Mouse (Mus musculus) lung, adult 2 months (tissue): ENCODE results near the gene Carm1. TPM values are rescaled to one million over a fixed set of nuclear protein-coding genes. Genes with fewer than 3 reads are reported as not detected.
"Not testable (repeated sequence)": the region's sequence is repeated elsewhere in the genome, so short reads cannot be mapped to it uniquely, and the experiment has no call there.

ENCODE experiments used
- DNase-seq: peaks from one replicate; pipeline ENCODE4 v3.0.0; 2022
- H3K4me1 ChIP-seq: fragments of 200-500 bp; 2 replicates; pipeline ENCODE4 v1.6.1; 2011; ENCODE audit warnings: low read length; ENCODE audit not compliant: control insufficient read depth, insufficient read depth
- H3K4me3 ChIP-seq: fragments of 200-500 bp; replicated peaks from 2 replicates; pipeline ENCODE3; 2011; ENCODE audit warnings: low read depth, mild to moderate bottlenecking, control low read depth, low read length; ENCODE audit errors: extremely low read depth
- CTCF ChIP-seq: fragments of 200-500 bp; IDR thresholded peaks from 2 replicates; pipeline ENCODE4 v1.5.1; 2011; ENCODE audit warnings: mild to moderate bottlenecking, low read length, control low read depth; ENCODE audit not compliant: insufficient read depth
- POLR2A ChIP-seq: fragments of 200-500 bp; IDR thresholded peaks from 2 replicates; pipeline ENCODE4 v1.6.1; 2011; ENCODE audit warnings: low read depth, mild to moderate bottlenecking, control low read depth, low read length, borderline replicate concordance; ENCODE audit errors: extremely low read depth
- WGBS: fragments of 180-500 bp; shearing (Covaris S2); methylation state at CpG from one replicate; pipeline ENCODE4 v1.1.7; 2018; 5-methylcytosine and 5-hydroxymethylcytosine counted together
- polyA plus RNA-seq: library from polyadenylated mRNA; depleted of rRNA; stranded (reverse); fragments of >200 nt; gene quantifications from 2 replicates; pipeline ENCODE4 v1.2.3, GENCODE M21; 2012

Carm1 gene
- polyA plus RNA-seq, 1 experiment: 85.3 TPM

DNA sequence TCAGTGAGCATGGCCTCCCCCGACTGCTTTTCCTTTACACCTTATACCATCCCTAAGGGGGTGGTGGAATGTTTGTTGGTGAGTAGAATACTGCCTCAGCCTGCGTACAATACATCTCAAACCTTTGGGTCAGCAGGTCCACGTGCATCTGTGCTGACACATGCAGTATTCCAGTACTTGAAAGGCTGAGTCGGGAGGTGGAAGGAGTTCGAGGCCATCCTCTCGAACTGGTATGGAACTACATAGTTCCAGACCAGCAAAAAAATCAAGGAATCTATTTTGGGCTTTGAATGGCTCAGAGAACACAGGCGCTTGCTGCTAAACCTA is 36.0 kb upstream of the Carm1 start:
- Histone ChIP-seq H3K4me3 (peak overlapping the region; percentile 47), H3K4me1 (peaks cover 8% of the 10 kb centered on the region; the same call in 1 of the 2 replicates)
- no peak for TF ChIP-seq CTCF
- TF ChIP-seq POLR2A: no peak
- DNase-seq: no peak
- WGBS: 2% methylated on average over 7 of the region's 7 CpGs

GRCm38 (mm10) chr9:21511052-21511451 is 35.6 kb upstream of the Carm1 start:
- no peak for TF ChIP-seq POLR2A
- TF ChIP-seq CTCF: no peak
- peaks cover 8% of the 10 kb centered on the region; the same call in 1 of the 2 replicates for H3K4me1 ChIP-seq
- DNase-seq: no peak
- WGBS: 83% methylated on average over 9 of the region's 9 CpGs
- no peak overlapping the region for H3K4me3 ChIP-seq

DNA sequence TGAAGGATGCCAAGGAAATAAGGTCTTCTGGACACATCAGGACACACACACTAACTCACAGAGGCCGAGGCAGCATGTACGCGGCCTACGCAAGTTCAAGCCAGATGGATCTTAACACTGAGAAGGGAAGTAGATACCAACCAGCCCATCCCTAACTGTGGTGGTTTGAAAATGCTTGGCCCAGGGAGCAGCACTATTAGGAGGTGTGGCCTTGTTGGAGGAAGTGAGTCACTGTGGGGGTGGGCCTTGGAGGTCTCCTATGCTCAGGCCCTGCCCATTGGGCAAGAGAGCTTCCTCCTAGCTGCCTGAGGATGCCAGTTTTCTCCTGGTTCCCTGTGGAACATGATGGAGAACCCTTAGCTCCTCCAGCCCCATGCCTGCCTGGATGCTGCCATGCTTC is 33.2 kb upstream of the Carm1 start:
- Histone ChIP-seq H3K4me1 (peaks cover 8% of the 10 kb centered on the region; the same call in 1 of the 2 replicates), H3K4me3 (no peak overlapping the region)
- no peak for DNase-seq
- no peak for TF ChIP-seq CTCF
- no peak for TF ChIP-seq POLR2A
- 97% methylated on average over 4 of the region's 4 CpGs for WGBS

- DNase-seq: no peak
- Histone ChIP-seq H3K4me1 (no peaks in the 10 kb centered on the region), H3K4me3 (no peak overlapping the region)
- 54% methylated on average over 6 of the region's 6 CpGs for WGBS
- TF ChIP-seq CTCF: no peak
- TF ChIP-seq POLR2A: no peak
Measured at GRCm38 (mm10) chr9:21517947-21518495, 28.7 kb upstream of the Carm1 start.

- H3K4me3 ChIP-seq, DNase-seq, H3K4me1 ChIP-seq: not testable (repeated sequence)
- 67% methylated on average over 6 of the region's 6 CpGs for WGBS
Measured at GRCm38 (mm10) chr9:21518690-21519089, 28.0 kb upstream of the Carm1 start.

DNA sequence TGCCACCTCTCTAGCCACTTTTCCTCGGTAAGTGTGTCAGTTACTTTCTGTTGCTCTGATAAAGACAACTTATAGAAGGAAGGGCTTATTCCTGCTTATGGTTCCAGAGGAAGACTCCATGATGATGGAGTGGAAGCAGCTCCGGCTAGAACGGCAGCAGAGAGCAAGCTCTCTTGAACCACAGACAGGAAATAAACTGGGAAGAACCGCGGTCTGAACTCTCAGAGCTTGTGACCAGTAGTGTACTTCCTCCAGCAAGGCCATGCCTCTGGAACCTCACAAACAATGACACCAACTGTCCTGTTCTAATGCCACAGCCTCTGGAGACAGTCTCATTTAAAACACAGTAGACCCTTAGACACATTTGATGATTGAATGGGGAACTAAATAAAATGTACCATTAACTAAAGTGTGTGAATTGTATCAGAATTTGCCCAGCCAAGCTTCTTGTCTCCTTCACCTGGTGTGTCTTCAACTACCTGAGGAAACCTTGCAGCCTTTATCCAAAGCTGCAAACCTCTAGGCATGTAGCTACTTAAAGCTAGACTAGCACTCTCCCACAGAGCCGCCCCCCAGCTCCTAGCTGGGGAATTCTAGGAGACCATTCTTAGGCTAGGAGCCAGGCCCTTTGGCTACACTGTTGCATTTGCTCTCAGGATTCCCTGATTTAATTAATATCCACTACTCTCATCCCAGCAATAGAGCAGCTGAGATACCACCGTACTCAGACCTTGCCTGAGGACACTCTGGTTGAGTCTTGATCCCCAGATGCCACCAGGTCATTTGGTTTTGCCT is 21.4 kb upstream of the Carm1 start:
- TF ChIP-seq POLR2A (no peak), CTCF (no peak)
- Histone ChIP-seq H3K4me1 (no peaks in the 10 kb centered on the region), H3K4me3 (no peak overlapping the region)
- DNase-seq: no peak
- 46% methylated on average over 7 of the region's 7 CpGs for WGBS

DNA sequence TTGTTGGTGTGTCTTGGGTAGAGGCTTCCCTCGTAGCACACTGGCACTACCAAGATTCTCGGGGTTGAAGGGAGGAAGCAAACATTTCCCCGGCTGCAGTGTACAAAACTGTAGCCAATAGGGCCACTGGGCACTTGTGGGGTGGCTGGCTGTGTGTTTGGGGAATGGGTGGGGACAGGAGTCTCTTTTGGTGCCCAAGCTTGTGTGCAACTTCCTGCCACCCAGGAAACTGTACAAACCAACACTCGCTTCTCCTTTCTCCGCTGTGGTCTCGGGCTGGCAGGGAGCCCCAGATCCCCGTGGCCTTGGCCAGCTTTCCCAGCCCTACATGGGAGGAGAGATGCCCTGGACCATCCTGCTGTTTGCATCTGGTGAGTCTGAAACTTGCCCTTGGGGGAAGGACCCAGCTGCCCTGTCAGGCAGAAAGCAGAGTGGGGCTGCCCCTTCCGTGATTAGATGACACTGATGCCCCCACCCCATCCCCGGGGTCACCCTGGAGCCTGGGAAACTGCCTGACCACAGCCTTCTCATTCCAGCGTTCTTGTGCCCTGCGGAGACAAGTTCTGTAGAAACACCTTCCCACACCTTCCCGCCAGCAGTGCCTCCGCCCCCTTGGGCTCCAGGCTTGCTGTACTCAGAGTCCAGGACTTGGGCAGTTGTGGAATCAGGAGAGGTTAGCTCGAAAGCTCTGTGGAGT is 20.6 kb upstream of the Carm1 start, which contains the start of gene AB124611:
AB124611 (plus strand) TSS at position 240 of the 697 bp plus-strand sequence.
- H3K4me3 ChIP-seq: peak within 1 kb of the TSS; percentile 52
- 33% methylated on average over 14 of the region's 14 CpGs for WGBS

DNA sequence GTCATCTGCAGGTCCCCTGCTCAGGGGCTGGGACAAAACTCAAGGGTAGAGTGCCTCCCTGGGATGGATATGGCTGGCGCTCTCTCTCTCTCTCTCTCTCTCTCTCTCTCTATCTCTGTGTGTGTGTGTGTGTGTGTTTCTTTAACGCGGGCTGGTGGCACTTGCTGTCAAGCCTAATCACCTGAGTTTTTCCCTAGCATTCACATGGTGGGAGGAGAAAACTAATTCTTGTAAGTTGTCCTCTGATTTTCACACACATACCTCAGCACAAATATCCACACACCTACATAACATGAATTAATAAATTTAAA is 20.1 kb upstream of the Carm1 start:
- no peak for TF ChIP-seq CTCF
- no peak for TF ChIP-seq POLR2A
- H3K4me1 ChIP-seq: no peaks in the 10 kb centered on the region
- no peak for DNase-seq

More for the DNA sequence above, 20.6 kb upstream of the Carm1 start, which contains the start of gene AB124611:
- DNase-seq: no peak
- TF ChIP-seq CTCF: no peak
- no peak for TF ChIP-seq POLR2A
- H3K4me1 ChIP-seq: no peaks in the 10 kb centered on the region

DNA sequence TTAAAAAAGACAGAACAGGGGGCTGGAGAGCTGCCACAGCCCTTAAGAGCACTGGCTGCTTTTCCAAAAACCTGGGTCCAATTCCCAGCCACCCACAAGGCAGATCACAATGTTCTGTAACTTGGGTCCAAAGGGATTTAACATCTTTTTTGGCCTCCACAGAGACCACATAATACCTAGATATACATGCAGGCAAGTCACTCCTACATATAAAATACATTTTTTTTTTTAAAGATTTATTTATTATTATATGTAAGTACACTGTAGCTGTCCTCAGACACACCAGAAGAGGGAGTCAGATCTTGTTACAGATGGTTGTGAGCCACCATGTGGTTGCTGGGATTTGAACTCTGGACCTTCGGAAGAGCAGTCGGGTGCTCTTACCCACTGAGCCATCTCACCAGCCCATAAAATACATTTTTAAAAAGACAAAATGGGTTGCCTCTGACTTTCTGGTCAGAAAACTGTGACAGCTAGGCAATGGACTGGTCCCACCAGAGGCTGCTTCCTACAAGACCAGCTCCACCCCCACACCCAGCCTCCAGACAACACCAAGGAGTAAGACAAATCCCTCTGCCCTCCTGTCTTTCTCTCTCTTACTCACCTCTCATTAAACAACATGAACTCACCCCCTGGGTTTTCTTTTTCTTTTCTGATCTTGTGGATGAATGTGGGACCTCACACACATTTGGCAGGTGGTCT is 19.4 kb upstream of the Carm1 start:
- 100% methylated on average over 2 of the region's 2 CpGs for WGBS
- DNase-seq: no peak
- TF ChIP-seq CTCF: no peak
- TF ChIP-seq POLR2A: no peak
- Histone ChIP-seq H3K4me1 (no peaks in the 10 kb centered on the region), H3K4me3 (no peak overlapping the region)

More for the DNA sequence above, 20.1 kb upstream of the Carm1 start:
- no peak overlapping the region for H3K4me3 ChIP-seq
- 53% methylated on average over 3 of the region's 3 CpGs for WGBS

DNA sequence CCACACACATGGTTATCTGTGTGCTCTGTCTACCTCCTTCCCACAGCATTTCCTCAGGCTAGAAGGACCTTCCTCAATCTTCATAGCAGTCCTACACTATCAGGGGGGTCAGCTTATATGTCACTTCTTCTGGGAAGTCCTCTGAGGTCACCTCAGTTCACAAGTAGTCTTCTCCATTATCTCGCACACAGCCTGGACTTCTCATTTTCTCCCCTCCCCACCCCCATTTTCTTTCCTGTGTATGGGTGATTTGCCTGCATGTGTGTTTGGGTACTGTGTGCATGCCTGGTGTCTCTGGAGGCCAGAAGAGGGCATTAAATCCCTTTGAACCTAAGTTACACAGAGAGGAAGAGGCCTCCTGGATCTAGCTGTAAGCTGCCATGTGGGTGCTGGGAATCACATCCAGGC is 18.8 kb upstream of the Carm1 start:
- Histone ChIP-seq H3K4me1 (no peaks in the 10 kb centered on the region), H3K4me3 (no peak overlapping the region)
- TF ChIP-seq POLR2A: no peak
- no peak for TF ChIP-seq CTCF
- no peak for DNase-seq
- WGBS: 64% methylated on average over 1 of the region's 1 CpGs
